Mouse (Mus musculus): ENCODE results near the gene Vps18.

Vps18 gene

GRCm38 (mm10) chr2:119321771-119322586, 33.4 kb downstream of the Vps18 start:
- DNase-seq (ENCODE audit: low spot score) = peak; percentile 64

GRCm38 (mm10) chr2:119322587-119323300, 34.2 kb downstream of the Vps18 start:
- peak; percentile 75 for DNase-seq (ENCODE audit: low spot score)

GRCm38 (mm10) chr2:119323866-119324575, 35.5 kb downstream of the Vps18 start:
- DNase-seq (ENCODE audit: low spot score) = no peak

- peak; percentile 32 for DNase-seq (ENCODE audit: low spot score)
Observed at GRCm38 (mm10) chr2:119324576-119325318, 36.2 kb downstream of the Vps18 start.

GRCm38 (mm10) chr2:119325568-119326143, 37.1 kb downstream of the Vps18 start, which contains the start of gene Dll4:
Gene Dll4 (plus strand): TSS chr2:119325784.
- peak; percentile 63 for DNase-seq (ENCODE audit: low spot score)

GRCm38 (mm10) chr2:119326161-119327101, 37.9 kb downstream of the Vps18 start:
- DNase-seq (ENCODE audit: low spot score) = peak; percentile 34

GRCm38 (mm10) chr2:119327102-119327480, 38.6 kb downstream of the Vps18 start:
- peak; percentile 66 for DNase-seq (ENCODE audit: low spot score)

GRCm38 (mm10) chr2:119327942-119328526, 39.5 kb downstream of the Vps18 start:
- no peak for DNase-seq (ENCODE audit: low spot score)

- DNase-seq (ENCODE audit: low spot score) = no peak
Observed at GRCm38 (mm10) chr2:119328546-119328945, 40.0 kb downstream of the Vps18 start.

GRCm38 (mm10) chr2:119329123-119329817, 40.7 kb downstream of the Vps18 start:
- DNase-seq (ENCODE audit: low spot score) = no peak

- DNase-seq (ENCODE audit: low spot score) = no peak
Observed at GRCm38 (mm10) chr2:119330795-119331194, 42.3 kb downstream of the Vps18 start.

GRCm38 (mm10) chr2:119332177-119332661, 43.7 kb downstream of the Vps18 start:
- no peak for DNase-seq (ENCODE audit: low spot score)

GRCm38 (mm10) chr2:119334135-119334534, 45.6 kb downstream of the Vps18 start:
- no peak for DNase-seq (ENCODE audit: low spot score)

GRCm38 (mm10) chr2:119334964-119335525, 46.5 kb downstream of the Vps18 start:
- DNase-seq (ENCODE audit: low spot score) = no peak

- no peak for DNase-seq (ENCODE audit: low spot score)
Observed at GRCm38 (mm10) chr2:119335535-119335934, 47.0 kb downstream of the Vps18 start.

- DNase-seq (ENCODE audit: low spot score) = no peak
Observed at GRCm38 (mm10) chr2:119336002-119336401, 47.5 kb downstream of the Vps18 start.

- no peak for DNase-seq (ENCODE audit: low spot score)
Observed at GRCm38 (mm10) chr2:119336470-119336869, 47.9 kb downstream of the Vps18 start.

GRCm38 (mm10) chr2:119337425-119338265, 49.1 kb downstream of the Vps18 start:
- peak; percentile 89 for DNase-seq (ENCODE audit: low spot score)
